Mouse (Mus musculus): ENCODE data around the gene Vps37c.

Vps37c gene

DNA sequence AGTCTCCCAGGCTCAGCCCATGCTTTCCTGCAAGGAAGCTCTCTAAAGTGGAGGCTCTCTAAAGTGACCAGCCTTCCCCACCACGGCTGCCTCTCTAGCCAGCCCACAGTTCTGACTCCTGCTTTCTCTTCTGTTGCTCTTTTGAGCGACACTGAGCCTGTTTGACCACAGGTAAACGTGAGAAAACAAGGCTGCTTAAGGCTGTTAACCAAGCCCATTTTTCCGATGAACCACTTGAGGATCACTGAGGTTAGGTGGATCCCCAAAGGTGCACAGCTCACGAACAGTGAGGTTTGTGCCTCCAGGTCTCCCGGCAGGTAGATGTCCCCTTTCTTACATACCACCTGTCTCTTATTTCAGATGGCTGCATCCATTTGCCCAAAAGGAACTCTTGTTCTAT, 53.6 kb downstream of the Vps37c start:
- TF ChIP-seq POU5F1 (IDR thresholded peaks at IDR 0.05; ENCODE audit: borderline replicate concordance, low read length) (no peak), NANOG (IDR thresholded peaks at IDR 0.05; ENCODE audit: borderline replicate concordance, low read length) (no peak), CTCF (conservative IDR thresholded peaks at IDR 0.05; ENCODE audit: low read length) (no peak)
- Histone ChIP-seq H3K4me3 (replicated peaks; ENCODE audit: low read length) (no peak overlapping the region), H3K9me3 (ENCODE audit: low read length) (no peaks in the 10 kb centered on the region), H3K36me3 (ENCODE audit: insufficient read depth, low read length) (no peaks in the 10 kb centered on the region), H3K27me3 (ENCODE audit: insufficient read depth, low read length) (peaks cover 28% of the 10 kb centered on the region), H3K4me1 (replicated peaks; ENCODE audit: low read depth, low read length) (peaks cover 13% of the 10 kb centered on the region)

DNA sequence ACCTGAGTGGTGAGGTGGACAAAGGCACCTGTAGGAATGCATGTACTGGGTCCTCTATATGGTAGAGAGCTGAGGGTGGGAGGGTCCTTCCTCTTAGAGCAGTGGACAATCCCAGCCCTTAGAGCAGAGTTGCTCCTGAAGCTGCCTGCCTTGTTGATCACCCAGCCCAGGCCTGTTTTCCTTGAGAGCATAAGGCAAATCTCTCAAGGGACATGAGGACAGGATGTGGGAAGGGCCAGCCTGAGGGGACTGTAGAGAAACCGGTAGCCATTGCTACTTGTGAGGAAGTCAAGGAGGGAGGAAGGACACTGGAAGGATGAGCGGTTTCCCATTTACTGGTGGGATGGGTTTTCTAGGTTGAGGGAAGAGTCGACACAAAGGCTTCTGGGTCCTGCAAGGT, 54.0 kb downstream of the Vps37c start:
- H3K36me3 ChIP-seq (ENCODE audit: insufficient read depth, low read length), result no peaks in the 10 kb centered on the region
- H3K4me3 ChIP-seq (replicated peaks; ENCODE audit: low read length), result no peak overlapping the region
- H3K27me3 ChIP-seq (ENCODE audit: insufficient read depth, low read length), result peaks cover 30% of the 10 kb centered on the region
- peaks cover 13% of the 10 kb centered on the region for H3K4me1 ChIP-seq (replicated peaks; ENCODE audit: low read depth, low read length)
- H3K9me3 ChIP-seq (ENCODE audit: low read length), result no peaks in the 10 kb centered on the region
- TF ChIP-seq NANOG (IDR thresholded peaks at IDR 0.05; ENCODE audit: borderline replicate concordance, low read length), result no peak
- TF ChIP-seq CTCF (conservative IDR thresholded peaks at IDR 0.05; ENCODE audit: low read length), result no peak
- no peak for TF ChIP-seq POU5F1 (IDR thresholded peaks at IDR 0.05; ENCODE audit: borderline replicate concordance, low read length)

DNA sequence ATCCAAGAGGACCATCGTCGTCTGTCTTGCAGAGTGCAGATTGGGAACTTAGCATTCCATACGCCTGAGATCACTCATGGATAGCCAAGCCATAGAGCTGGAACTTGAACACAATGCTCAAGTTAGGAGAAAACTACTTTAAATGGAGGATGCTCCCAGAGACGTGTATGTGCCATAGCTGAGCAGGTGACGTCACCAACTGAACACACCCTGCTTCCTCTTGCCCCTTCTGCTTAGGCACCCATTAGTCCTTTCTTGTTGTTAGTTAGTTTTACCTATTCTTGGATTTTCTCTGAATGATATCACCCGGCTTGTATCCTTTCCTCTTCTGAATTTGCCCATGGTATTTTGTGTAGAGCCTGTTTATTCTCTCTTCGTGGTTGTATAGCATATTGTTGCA, 58.6 kb downstream of the Vps37c start:
- TF ChIP-seq POU5F1 (IDR thresholded peaks at IDR 0.05; ENCODE audit: borderline replicate concordance, low read length) (no peak), CTCF (conservative IDR thresholded peaks at IDR 0.05; ENCODE audit: low read length) (no peak), NANOG (IDR thresholded peaks at IDR 0.05; ENCODE audit: borderline replicate concordance, low read length) (no peak)
- Histone ChIP-seq H3K27me3 (ENCODE audit: insufficient read depth, low read length) (peaks cover 21% of the 10 kb centered on the region), H3K4me3 (replicated peaks; ENCODE audit: low read length) (no peak overlapping the region), H3K9me3 (ENCODE audit: low read length) (no peaks in the 10 kb centered on the region), H3K4me1 (replicated peaks; ENCODE audit: low read depth, low read length) (peaks cover 5% of the 10 kb centered on the region; the same call in 1 of the 2 replicates), H3K36me3 (ENCODE audit: insufficient read depth, low read length) (no peaks in the 10 kb centered on the region)

DNA sequence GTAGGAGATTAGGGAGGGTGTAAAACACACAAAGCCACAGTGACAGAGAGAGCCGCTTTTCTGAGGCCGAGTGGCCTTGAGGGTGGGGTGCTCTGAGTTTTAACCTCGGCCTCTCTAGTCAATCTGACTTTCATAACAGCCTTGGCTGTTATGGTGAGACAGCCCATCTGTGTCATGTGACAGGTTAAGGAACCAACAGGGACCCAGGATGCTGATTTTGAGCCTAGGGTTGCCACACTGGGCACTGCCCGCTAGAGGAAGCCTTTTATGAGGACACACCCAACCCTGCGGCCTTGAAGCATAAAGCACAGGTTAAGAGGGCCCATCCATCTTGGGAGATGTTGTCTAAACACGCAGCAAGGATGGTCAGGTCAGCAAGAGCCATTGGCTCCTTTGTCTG, 59.2 kb downstream of the Vps37c start:
- Histone ChIP-seq H3K27me3 (ENCODE audit: insufficient read depth, low read length) (peaks cover 16% of the 10 kb centered on the region), H3K4me1 (replicated peaks; ENCODE audit: low read depth, low read length) (peaks cover 6% of the 10 kb centered on the region; the same call in 1 of the 2 replicates), H3K4me3 (replicated peaks; ENCODE audit: low read length) (no peak overlapping the region), H3K36me3 (ENCODE audit: insufficient read depth, low read length) (no peaks in the 10 kb centered on the region), H3K9me3 (ENCODE audit: low read length) (no peaks in the 10 kb centered on the region)
- no peak for TF ChIP-seq POU5F1 (IDR thresholded peaks at IDR 0.05; ENCODE audit: borderline replicate concordance, low read length)
- TF ChIP-seq NANOG (IDR thresholded peaks at IDR 0.05; ENCODE audit: borderline replicate concordance, low read length), result no peak
- no peak for TF ChIP-seq CTCF (conservative IDR thresholded peaks at IDR 0.05; ENCODE audit: low read length)

GRCm38 (mm10) chr19:10748401-10749102, 60.0 kb downstream of the Vps37c start:
- TF ChIP-seq NANOG (IDR thresholded peaks at IDR 0.05; ENCODE audit: borderline replicate concordance, low read length), result no peak
- TF ChIP-seq POU5F1 (IDR thresholded peaks at IDR 0.05; ENCODE audit: borderline replicate concordance, low read length), result no peak
- no peak for TF ChIP-seq CTCF (conservative IDR thresholded peaks at IDR 0.05; ENCODE audit: low read length)
- Histone ChIP-seq H3K9me3 (ENCODE audit: low read length) (no peaks in the 10 kb centered on the region), H3K27me3 (ENCODE audit: insufficient read depth, low read length) (peaks cover 14% of the 10 kb centered on the region; the same call in 1 of the 2 replicates), H3K4me3 (replicated peaks; ENCODE audit: low read length) (no peak overlapping the region), H3K36me3 (ENCODE audit: insufficient read depth, low read length) (no peaks in the 10 kb centered on the region), H3K4me1 (replicated peaks; ENCODE audit: low read depth, low read length) (peaks cover 6% of the 10 kb centered on the region; the same call in 1 of the 2 replicates)

- H3K9me3 ChIP-seq (ENCODE audit: low read length), result no peaks in the 10 kb centered on the region
- no peak for TF ChIP-seq POU5F1 (IDR thresholded peaks at IDR 0.05; ENCODE audit: borderline replicate concordance, low read length)
- TF ChIP-seq CTCF (conservative IDR thresholded peaks at IDR 0.05; ENCODE audit: low read length), result no peak
- TF ChIP-seq NANOG (IDR thresholded peaks at IDR 0.05; ENCODE audit: borderline replicate concordance, low read length), result no peak
- no peaks in the 10 kb centered on the region for H3K36me3 ChIP-seq (ENCODE audit: insufficient read depth, low read length)
Observed at GRCm38 (mm10) chr19:10749295-10749694, 60.8 kb downstream of the Vps37c start.

DNA sequence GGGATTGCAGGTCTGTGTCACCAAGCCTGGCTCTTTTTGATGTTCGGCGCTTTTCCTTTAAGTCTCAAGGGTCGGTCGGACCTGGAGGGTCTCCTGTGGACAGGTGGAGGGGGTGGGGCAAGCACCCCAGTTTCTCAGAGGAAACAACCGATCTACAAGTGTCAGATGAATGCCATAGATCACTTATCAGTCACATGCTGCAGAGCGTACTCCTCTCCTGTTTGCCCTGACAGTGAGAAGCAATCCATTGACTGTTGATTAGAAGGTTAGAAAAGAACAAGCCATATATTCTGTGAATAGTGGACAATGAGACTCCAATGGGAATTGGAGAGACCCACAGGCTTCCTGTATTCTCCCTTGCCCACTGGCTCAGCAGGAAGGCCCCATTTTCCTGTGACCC, 61.6 kb downstream of the Vps37c start:
- Histone ChIP-seq H3K9me3 (ENCODE audit: low read length) (no peaks in the 10 kb centered on the region), H3K27me3 (ENCODE audit: insufficient read depth, low read length) (peaks cover 12% of the 10 kb centered on the region; the same call in 1 of the 2 replicates), H3K4me1 (replicated peaks; ENCODE audit: low read depth, low read length) (peaks cover 6% of the 10 kb centered on the region; the same call in 1 of the 2 replicates), H3K36me3 (ENCODE audit: insufficient read depth, low read length) (no peaks in the 10 kb centered on the region), H3K4me3 (replicated peaks; ENCODE audit: low read length) (no peak overlapping the region)
- TF ChIP-seq NANOG (IDR thresholded peaks at IDR 0.05; ENCODE audit: borderline replicate concordance, low read length) (no peak), CTCF (conservative IDR thresholded peaks at IDR 0.05; ENCODE audit: low read length) (no peak), POU5F1 (IDR thresholded peaks at IDR 0.05; ENCODE audit: borderline replicate concordance, low read length) (no peak)

More at GRCm38 (mm10) chr19:10749295-10749694, 60.8 kb downstream of the Vps37c start:
- peaks cover 12% of the 10 kb centered on the region; the same call in 1 of the 2 replicates for H3K27me3 ChIP-seq (ENCODE audit: insufficient read depth, low read length)
- no peak overlapping the region for H3K4me3 ChIP-seq (replicated peaks; ENCODE audit: low read length)
- peaks cover 6% of the 10 kb centered on the region; the same call in 1 of the 2 replicates for H3K4me1 ChIP-seq (replicated peaks; ENCODE audit: low read depth, low read length)

DNA sequence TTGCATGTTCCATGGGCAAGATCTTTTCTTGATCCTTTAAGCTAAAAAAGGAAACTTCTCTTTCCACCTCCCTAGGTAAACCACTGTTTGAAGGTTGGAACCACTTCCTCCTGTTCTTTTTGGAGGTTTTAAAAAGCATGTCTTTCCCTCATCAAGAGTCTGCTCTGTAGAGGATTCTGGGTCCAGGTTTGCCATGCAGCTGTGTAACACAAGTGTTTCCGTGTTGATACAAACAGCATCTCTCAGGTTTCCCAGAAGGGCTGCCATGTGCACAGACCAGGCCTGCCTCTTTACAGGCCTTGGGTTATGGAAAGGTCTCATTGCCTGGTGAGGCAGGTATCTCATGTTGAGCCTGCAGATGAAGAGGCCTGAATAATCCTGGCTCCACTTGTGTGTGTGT, 63.1 kb downstream of the Vps37c start:
- H3K27me3 ChIP-seq (ENCODE audit: insufficient read depth, low read length), result peaks cover 10% of the 10 kb centered on the region; the same call in 1 of the 2 replicates
- no peak overlapping the region for H3K4me3 ChIP-seq (replicated peaks; ENCODE audit: low read length)
- TF ChIP-seq NANOG (IDR thresholded peaks at IDR 0.05; ENCODE audit: borderline replicate concordance, low read length) (no peak), POU5F1 (IDR thresholded peaks at IDR 0.05; ENCODE audit: borderline replicate concordance, low read length) (no peak), CTCF (conservative IDR thresholded peaks at IDR 0.05; ENCODE audit: low read length) (no peak)
- H3K4me1 ChIP-seq (replicated peaks; ENCODE audit: low read depth, low read length), result peaks cover 6% of the 10 kb centered on the region; the same call in 1 of the 2 replicates
- H3K36me3 ChIP-seq (ENCODE audit: insufficient read depth, low read length), result no peaks in the 10 kb centered on the region
- no peaks in the 10 kb centered on the region for H3K9me3 ChIP-seq (ENCODE audit: low read length)
